Mouse (Mus musculus): Measurements from ENCODE around the gene Nyap1.

Gene Nyap1

DNA sequence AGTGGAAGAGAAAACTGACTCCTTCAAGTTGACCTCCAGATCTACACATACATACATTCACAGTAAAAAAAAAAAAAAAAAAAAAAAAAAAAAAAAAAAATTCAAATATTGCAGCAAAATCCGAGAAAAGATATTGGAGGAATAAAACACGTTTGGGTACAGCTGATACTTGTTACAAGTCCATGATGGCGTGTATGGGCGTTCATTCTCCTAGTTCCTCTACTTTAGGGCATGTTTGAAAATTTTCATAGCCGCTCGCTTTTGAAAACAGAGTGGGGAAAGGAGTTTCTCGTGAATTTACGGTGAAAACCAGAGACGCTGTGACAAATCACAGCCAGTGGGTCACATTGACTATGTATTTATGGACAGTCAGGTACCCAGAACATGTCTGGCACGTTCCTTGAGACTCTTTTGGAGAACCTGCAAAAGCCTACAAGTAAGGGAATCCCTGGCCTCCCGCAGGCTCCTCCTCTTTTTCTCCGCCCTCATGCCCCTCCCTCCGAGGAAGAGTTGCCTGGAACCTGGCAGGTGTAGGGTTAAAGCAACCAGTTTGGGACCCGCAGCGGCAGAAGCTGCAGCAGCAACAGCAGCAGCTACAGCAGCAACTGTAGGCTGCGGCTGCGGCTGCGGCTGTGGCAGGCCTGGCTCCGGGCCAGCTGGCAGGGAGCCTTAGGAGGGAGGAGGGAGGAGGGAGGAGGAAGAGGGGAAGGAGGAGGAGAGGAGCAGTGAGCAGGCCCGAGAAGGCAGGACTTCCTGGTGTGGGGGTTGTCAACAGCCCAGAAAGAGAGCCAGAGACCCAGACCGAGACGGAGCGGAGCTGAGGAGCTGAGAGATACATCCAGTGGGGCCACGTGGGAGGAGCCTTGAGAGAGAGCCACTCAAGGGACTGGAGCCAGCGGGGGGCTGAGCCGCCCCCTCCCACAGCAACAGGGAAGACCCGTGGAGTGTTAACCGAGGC lies 4.1 kb upstream of the Nyap1 start, which contains the start of gene Tsc22d4:
Tsc22d4 (plus strand) TSS at position 517 of the 958 bp plus-strand sequence.
- peak; percentile 94 for DNase-seq (ENCODE audit: low spot score in 2 of 2)

DNA sequence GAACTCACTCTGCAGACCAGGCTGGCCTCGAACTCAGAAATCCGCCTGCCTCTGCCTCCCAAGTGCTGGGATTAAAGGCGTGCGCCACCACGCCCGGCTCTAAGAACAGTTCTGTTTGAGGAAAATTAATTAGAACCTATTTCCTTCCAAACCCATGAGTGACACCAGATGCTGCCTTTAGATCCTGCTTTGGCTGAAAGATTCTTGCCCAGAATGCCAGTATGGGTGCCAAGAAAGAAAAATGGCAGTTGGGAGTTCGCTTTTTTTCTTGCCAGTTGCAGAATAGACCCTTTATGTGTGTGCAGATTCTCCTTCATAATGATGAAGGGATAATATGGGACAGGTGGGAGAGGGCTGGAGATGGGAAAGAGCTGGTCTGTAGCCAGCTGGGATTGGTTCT lies 2.8 kb upstream of the Nyap1 start:
- no peak for DNase-seq (ENCODE audit: low spot score in 2 of 2)

DNA sequence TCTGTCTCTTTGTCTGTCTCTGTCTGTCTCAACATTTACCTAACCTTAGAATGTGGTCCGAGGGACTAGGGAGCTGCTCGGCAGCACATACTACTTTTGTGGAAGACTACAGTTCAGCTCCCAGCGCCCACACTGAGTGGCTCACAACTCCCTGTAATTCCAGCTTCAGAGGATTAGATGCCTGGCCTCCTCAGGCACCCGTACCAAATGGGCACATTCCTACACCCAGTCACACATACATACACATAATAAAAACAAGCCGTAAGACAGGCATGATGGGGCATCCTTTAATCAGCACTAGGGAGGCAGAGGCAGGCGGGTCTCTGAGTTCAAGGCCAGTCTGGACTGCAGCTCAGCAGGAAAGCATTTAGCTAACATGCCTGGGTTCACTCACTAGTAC lies 1.4 kb upstream of the Nyap1 start:
- DNase-seq (ENCODE audit: low spot score in 2 of 2) = no peak

DNA sequence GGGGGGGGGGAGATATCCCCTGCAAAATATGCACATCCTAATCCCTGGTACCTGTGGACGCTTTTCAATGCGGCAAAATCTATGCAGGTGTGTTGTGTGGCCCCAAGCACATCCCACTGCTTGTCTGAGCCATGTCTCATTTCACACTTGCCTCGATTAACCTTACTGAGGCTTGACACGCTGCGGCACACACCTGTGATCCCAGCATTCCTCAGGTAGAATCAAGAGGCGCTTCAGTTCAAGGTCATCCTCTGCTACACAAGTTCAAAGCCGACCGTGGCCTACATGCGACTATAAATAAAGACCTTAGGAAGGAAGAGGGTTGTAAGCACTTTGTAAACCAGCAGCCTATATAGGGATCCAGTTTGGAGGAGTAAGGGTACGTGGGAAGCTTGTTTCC lies 641 bp upstream of the Nyap1 start:
- DNase-seq (ENCODE audit: low spot score in 2 of 2) = no peak

DNA sequence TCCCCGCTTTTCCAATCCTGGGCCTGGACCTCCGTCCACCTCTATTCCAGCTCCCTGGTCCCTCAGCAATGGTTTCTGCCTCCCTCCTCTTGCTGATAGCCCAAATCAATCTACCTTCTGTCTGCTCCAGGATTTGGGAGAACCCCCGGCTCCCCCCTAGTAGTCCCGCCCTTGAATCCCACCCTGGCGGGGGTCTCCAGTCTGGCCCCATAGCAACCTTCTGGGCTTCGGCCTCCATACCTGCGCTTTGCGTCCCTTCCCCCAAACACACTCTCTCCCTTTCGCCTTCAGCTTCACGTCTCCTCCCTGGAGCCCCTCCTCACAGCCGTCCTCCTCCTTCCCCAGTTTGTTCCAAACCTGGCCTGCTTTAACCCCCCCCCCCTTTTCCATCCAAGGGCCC lies 901 bp downstream of the Nyap1 start:
- DNase-seq (ENCODE audit: low spot score in 2 of 2) = no peak

DNA sequence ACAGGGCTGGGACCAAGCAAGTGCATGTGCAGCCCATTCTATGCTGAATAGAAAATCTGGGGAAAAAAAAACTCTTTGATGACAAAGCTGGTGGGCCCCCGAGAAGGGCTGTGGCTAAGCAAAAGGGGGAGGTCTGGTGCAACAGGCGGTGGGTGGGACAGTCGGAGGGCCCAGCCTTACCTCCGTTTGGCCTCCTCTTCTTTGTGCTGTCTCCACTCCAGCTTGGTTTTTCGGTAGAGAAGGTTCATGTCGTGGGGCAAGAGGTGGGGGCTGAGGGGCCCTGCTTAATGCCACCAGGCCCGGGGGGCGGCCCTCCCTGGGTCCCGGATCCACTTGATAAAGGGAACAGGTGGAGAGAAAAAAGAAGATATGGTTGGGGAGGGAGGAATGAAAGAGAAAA lies 1.9 kb downstream of the Nyap1 start:
- no peak for DNase-seq (ENCODE audit: low spot score in 2 of 2)

DNA sequence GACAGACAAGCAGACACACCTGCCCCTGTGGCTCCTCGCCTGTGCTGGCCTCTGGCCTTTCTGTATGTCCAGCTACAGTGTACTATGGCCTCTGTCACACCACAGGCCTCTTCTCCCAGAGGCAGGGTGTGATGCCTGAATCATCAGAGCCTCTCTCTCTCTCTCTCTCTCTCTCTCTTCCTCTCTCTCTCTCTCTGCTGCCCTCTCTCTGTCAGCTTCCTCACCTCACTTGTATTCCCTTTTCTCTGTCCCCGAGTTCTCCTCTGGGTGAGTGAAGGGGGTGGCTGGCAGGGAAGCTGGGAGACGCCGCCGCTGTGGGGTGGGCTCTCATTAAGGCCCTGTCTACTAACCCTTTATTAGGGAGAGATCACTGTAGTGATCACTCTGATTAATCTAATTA lies 2.9 kb downstream of the Nyap1 start:
- DNase-seq (ENCODE audit: low spot score in 2 of 2) = no peak

DNA sequence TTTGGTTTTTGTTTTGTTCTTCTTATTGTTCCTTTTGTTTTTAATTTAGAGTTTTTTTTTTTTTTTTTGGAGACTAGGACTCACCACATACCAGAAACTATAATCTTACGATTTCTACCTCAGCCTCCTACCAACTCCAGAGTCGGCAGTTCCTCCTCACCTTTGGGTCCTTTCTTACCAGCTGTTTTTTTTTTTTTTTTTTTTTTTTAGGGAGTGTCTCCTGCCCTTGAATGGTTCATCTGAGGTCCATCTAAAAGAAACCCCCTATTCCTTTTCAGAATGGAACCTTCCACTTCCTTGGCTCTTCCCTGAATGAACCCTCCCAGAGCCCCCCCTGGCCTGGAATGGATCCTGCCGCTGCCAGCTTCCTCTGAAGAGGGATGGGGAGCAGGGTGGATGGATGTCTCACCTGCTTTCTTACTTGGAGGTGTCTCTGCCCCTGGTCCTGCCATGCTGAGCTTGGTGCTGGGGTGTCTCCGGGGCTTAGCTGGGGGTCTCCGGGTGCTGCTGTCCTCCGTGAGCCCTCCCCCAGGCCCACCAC lies 3.9 kb downstream of the Nyap1 start:
- no peak for DNase-seq (ENCODE audit: low spot score in 2 of 2)

DNA sequence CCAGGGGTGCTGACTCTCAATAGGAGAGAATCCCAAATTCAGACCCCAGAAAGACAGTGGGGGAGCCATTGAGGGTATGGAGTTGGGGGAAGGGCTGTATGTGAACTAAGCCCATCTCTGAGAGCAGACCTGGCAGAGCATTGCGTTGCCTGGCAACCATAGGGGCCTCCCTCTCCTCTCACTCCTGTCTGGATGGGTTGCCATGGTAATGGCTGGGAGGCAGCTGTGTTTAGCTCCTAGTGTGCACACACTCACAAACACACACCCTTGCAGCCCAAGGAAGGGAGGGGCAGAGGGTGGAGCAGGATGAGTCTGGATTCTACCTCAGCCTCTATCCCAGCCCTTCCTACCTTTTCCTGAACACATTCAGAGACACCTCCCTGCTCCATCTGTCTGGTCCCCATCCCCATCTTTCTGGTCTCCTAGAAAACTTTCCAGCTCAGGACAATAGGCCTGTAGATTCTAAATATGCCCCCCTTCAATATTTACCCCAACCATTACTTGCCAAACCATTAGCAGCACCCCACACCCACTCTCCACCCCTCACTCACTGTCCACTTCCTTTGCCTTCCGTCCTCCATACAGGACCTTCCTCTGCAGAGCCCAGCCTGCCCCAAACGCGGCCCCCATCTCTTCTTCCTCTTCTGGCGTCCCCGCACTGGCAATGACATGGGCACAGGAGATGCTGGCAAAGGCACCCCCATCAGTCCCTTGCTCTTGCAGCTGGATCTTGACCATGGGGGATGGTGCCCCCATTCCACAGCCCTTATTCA lies 6.9 kb downstream of the Nyap1 start:
- DNase-seq (ENCODE audit: low spot score in 2 of 2) = no peak

DNA sequence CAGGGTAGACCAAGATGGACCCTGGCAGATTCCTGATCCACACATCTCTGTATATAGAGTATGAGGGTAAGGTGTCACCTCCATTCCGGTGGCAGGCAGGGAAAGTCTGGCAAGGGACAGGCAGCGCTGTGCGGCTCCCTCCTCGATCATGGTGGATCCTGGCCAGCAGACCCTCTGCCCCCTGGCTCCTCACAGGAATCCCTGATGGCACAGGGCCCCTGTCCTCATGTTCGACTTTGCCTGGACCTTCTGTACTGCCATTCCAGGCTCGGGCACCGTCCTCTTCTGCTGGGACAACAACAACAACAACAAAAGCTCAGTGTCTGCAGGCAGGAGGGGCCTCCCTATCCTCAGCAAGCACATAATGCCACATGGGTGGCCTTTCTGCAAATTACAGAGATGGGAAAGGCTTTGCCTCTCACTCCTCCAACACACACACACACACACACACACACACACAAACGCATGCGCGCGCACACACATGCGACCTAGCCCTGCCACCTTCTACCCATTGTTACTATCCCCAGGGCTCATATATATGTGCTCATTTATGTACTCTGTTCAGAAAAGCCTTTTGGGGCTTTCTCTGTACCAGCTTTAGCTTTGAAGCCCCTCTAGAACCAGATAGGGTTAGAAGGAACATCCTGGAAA lies 7.6 kb downstream of the Nyap1 start:
- DNase-seq (ENCODE audit: low spot score in 2 of 2) = no peak

DNA sequence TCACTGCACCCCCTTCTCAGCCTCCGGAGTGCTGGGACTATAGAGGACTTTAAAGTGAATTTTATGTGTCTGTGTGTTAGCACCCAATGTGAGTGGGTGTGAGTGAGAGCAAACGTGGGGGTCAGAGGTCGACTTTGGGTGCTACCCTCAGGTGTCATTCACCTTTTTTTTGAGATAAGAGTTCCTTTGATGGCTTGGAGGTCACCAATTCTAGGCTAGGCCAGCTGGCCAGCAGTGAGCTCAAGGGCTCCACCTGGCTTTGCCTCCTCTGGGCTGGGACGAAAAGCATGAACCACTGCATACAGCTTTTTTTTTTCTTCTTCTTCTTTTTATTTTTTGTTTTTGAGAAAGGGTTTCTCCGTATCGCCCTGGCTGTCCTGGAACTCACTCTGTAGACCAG lies 14.6 kb downstream of the Nyap1 start:
- DNase-seq (ENCODE audit: low spot score in 2 of 2) = no peak

DNA sequence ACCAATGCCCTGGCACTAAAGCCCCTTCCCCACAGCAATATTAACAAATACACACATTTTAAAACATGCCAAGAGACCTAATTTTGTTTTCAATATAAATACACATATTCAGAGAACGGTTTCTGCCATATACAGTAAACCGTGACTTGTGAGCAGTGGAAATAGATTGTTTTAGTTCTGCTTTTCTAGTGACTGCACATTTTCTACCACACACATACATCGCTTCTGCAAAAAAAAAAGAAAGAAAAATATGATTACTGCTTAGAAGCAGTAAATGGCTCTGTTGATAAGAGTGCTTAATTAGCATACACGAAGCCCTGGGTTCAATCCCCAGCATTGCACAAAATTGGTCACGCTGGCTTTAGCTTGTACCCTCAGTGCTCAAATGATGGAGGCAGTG lies 17.6 kb downstream of the Nyap1 start:
- no peak for DNase-seq (ENCODE audit: low spot score in 2 of 2)

DNA sequence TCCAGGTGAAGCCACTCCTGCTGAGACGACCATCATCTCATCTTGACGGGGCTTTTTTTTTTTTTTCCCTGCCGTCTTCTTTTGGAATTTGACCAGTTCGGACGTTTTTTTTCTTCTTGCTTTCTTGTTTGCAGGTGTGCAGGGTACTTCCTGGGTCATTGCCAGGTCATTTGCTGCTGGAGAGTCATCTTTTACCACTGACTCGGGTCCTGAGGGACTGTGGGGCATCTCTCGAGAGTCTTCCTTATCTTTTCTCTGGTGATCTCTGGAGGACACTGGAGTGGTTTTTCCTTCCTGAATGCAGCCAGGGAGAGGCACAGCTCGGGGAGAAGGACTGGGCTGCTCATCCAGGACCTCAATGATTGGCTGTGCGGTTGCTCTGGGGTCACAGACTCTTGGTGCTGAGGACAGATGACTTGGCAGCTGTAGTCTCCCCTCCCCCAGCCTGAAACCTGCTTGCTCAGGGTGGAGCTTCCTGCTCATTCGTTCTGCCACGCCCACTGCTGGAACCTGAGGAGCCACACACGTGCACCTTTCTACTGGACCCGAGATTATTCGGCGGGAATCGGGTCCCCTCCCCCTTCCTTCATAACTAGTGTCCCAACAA lies 20.7 kb downstream of the Nyap1 start:
- peak in 1 of 2 experiments; percentile 50 for DNase-seq (ENCODE audit: low spot score in 2 of 2)

DNA sequence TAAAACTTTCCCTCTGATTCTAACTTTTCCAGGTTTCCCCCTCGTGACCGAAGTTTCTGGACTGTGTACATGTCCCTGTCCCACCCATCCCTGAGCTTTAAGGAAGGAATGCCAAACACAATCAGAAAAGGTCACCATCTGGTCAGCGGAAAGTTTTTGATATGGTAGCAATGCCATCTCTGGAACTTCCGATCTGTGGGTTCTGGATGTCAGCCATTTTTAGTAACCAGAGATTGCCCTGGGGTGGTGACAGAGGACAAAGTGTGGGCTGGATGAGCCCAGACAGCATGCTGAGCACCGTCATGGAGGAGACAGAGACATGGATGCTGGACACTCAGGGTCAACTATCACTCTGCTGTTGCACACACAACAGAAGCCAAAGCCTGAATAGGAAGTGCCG lies 22.3 kb downstream of the Nyap1 start:
- no peak for DNase-seq (ENCODE audit: low spot score in 2 of 2)

DNA sequence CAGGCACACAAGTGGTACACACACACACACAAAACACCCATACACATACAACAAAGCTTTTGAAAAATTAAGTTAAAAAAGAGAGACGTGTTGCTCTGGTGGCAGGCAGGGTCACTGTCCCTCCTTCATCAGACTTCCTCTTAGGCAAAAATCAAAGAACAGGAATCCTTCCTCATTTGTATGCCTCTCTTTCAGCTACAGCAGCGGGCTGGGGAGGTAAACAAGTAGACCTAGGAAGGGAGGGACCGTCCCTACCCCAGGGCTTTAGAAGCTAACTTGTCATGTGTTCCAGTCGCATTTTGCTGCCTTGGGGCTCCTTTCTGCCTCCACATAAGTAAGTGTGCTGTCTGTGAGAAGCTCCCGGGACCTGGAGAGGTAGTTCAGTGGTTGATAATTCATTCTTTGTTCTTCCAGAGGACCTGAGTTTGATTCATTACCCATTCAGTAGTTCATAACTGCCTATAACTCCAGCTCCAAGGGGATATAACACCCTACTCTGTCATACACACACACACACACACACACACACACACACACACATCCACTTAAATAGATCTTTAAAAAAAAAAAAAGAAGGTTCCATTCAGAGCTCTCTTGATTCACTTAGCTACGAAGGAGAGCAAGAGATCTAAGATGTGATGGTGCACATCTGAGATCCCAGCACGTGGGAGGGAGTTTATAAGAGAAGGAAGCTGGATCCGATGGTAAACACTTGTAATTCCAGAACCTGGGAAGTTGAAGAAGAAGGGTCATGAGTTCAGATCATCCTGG lies 23.2 kb downstream of the Nyap1 start:
- DNase-seq (ENCODE audit: low spot score in 2 of 2) = peak in 1 of 2 experiments; percentile 45

DNA sequence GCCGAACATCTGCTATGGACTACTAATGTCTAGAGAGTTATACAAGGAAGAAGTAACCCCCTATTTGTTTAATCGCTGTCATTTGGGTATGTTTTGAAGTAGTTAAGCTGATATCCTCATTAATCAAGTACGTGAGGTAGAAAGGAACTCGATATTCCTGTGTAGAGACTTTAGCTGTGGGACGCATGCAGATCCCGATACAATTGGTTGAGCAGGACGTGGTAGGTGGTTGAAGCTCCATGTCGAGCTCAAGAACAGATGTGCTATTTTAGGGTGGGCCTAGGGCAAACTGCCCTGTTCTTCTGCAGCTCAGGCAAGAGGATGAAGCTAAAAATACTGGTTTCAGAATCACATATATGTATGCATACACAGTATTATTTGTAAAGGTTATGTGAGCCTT lies 25.7 kb downstream of the Nyap1 start:
- DNase-seq (ENCODE audit: low spot score in 2 of 2) = no peak

DNA sequence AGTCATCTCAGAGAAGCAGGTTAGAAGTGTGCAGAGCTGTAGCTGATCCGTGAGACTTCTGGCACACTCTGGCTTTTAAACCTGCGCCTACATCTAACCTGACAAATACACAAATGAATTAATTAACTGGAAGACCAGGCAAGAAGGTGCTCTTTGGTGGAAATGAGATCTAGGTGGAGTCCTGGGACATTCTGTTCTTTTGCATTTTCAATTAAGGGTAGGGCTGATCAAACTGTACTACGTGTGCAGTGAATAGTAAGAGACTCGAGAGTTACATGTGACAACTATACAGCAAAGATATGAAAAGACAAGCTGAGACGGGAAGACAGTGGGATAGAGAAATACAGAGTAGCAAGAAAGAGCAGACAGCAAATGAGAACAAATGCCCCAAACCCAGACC lies 28.0 kb downstream of the Nyap1 start:
- DNase-seq (ENCODE audit: low spot score in 2 of 2) = no peak

DNA sequence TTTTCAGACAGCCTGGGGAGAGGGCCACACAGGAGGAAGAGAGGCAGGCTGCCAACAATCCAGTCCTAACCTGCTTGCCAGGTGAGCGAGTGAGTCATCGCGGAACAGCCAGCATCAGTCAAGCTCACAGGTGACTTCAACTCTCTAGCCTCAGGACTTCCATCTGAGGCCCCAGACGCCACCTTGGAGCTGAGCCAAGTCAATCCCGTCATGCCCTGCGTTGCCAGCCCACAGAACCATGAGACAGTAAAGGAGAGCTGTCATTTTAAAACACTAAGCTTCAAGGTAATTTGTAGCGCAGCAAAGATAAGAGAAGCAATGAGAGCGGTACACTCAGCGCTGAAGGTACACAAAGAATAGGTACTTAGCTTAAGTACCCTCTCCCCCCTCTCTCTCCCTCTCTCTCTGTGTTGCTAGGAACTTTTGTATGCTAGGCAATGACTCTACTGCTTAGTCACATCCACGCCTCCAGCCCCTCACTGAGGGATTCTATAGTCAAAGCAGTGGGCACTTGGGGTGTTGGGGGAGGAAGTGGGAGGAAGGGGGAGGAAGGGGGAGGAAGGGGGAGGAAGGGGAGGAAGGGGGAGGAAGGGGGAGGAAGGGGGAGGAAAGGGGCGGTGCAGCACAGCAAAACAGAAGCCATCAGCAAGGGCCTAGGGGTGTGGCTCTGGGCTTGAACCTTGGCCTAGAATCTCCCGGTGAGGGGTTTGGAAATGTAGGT lies 34.3 kb downstream of the Nyap1 start:
- peak; percentile 80 to 92 for DNase-seq (ENCODE audit: low spot score in 2 of 2)

DNA sequence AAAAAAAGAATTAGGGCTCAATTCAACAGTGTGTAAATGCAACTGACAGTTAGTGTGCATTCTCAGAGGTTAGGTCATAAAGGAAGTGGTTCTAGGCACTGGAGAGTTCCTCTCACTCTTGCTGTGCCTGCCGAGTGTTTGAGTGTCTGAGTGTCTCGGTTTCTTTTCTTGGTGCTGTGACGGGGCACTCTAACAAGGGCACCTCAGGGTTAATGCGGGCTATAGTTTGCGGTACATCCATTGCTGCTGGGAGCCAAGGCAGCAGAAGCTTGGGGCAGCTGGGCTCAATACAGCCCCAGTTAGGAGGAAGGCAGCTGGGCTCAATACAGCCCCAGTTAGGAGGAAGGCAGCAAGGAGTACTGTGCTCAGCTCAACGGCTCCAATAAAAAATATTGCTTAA lies 36.2 kb downstream of the Nyap1 start:
- DNase-seq (ENCODE audit: low spot score in 2 of 2) = peak in 1 of 2 experiments; percentile 36

DNA sequence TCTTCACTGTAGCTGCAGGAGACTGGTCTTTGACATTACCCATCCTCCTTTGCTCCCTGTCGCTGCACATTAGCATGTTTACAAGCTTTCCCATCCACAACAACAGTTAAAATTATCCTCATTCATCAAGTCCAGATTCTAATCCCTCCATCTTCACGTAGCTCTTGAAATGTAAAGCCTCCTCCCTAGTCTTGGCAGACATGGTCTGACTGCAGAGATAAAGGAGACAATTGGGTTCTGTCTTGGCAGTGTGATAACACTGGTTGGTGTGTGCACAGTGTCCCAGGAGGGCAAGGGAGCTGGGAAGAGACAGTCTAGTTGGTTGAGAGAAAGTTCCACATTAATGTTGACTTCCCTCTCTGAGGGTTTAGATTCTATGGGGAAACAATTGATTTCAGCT lies 41.6 kb downstream of the Nyap1 start:
- DNase-seq (ENCODE audit: low spot score in 2 of 2) = no peak
